Mouse (Mus musculus) limb, embryonic 10.5 days (tissue): ENCODE results near the gene Lamtor4. TPM values are rescaled to one million over a fixed set of nuclear protein-coding genes. Genes with fewer than 3 reads are reported as not detected.
A peak's percentile ranks its signal among the peaks of the same experiment; 100 is the strongest.

Source experiments
- DNase-seq: peaks from one replicate; pipeline ENCODE4 v3.0.0-alpha.2; 2017; ENCODE audit warnings: low spot score
- H3K27ac ChIP-seq: fragments of 300-500 bp; sonication (generic); 2 replicates; pipeline ENCODE4 v1.5.1; 2016; ENCODE audit warnings: mild to moderate bottlenecking
- H3K27me3 ChIP-seq: fragments of 300-500 bp; sonication (generic); 2 replicates; pipeline ENCODE4 v1.6.1; 2016; ENCODE audit warnings: low read depth, mild to moderate bottlenecking; ENCODE audit not compliant: poor library complexity, severe bottlenecking
- H3K36me3 ChIP-seq: fragments of 300-500 bp; sonication (generic); 2 replicates; pipeline ENCODE4 v1.6.1; 2016; ENCODE audit warnings: mild to moderate bottlenecking, moderate library complexity
- H3K4me1 ChIP-seq: fragments of 300-500 bp; sonication (generic); 2 replicates; pipeline ENCODE4 v1.6.1; 2016
- H3K4me3 ChIP-seq: fragments of 300-500 bp; sonication (generic); 2 replicates; pipeline ENCODE4 v1.5.1; 2016; ENCODE audit warnings: mild to moderate bottlenecking, moderate library complexity
- H3K9me3 ChIP-seq: fragments of 300-500 bp; sonication (generic); replicated peaks from 2 replicates; pipeline ENCODE4 v1.6.1; 2016; ENCODE audit warnings: mild to moderate bottlenecking
- WGBS: fragments of 180-500 bp; shearing (Covaris S2); methylation state at CpG from one replicate; pipeline ENCODE4 v1.1.7; 2016; 5-methylcytosine and 5-hydroxymethylcytosine counted together
- polyA plus RNA-seq: library from polyadenylated mRNA; unstranded; fragments of >200 nt; fragmentation: Nextera tagmentation; extraction: Ambion mirVana; gene quantifications from 2 replicates; pipeline ENCODE4 v1.2.1, GENCODE M21; 2016

The Lamtor4 gene
- polyA plus RNA-seq, 1 experiment from 2014 or later = 39.7 TPM

GRCm38 (mm10) chr5:138234224-138234623, 21.1 kb upstream of the Lamtor4 start:
- DNase-seq = no peak

GRCm38 (mm10) chr5:138241511-138241910, 13.8 kb upstream of the Lamtor4 start:
- H3K27me3 ChIP-seq = no peaks in the 10 kb centered on the region
- WGBS = 32% methylated on average over 2 of the region's 2 CpGs
- H3K27ac ChIP-seq = no peak overlapping the region
- H3K4me3 ChIP-seq = no peak overlapping the region
- no peak for DNase-seq
- no peaks in the 10 kb centered on the region for H3K4me1 ChIP-seq
- H3K9me3 ChIP-seq = no peaks in the 10 kb centered on the region
- H3K36me3 ChIP-seq = no peaks in the 10 kb centered on the region

More at GRCm38 (mm10) chr5:138234224-138234623, 21.1 kb upstream of the Lamtor4 start:
- Histone ChIP-seq H3K4me1 (no peaks in the 10 kb centered on the region), H3K9me3 (no peaks in the 10 kb centered on the region), H3K27me3 (no peaks in the 10 kb centered on the region), H3K4me3 (no peak overlapping the region), H3K27ac (no peak overlapping the region), H3K36me3 (no peaks in the 10 kb centered on the region)

GRCm38 (mm10) chr5:138251144-138251543, 4.1 kb upstream of the Lamtor4 start:
- no peak for DNase-seq
- Histone ChIP-seq H3K27ac (no peak overlapping the region), H3K9me3 (no peaks in the 10 kb centered on the region), H3K4me1 (peaks cover 10% of the 10 kb centered on the region), H3K36me3 (no peaks in the 10 kb centered on the region), H3K27me3 (no peaks in the 10 kb centered on the region), H3K4me3 (no peak overlapping the region)
- WGBS = 89% methylated on average over 12 of the region's 12 CpGs

GRCm38 (mm10) chr5:138253061-138253460, 2.2 kb upstream of the Lamtor4 start:
- Histone ChIP-seq H3K9me3 (no peaks in the 10 kb centered on the region), H3K36me3 (peaks cover 8% of the 10 kb centered on the region), H3K4me1 (peaks cover 15% of the 10 kb centered on the region), H3K27me3 (no peaks in the 10 kb centered on the region), H3K27ac (no peak overlapping the region), H3K4me3 (no peak overlapping the region)
- DNase-seq = no peak
- 93% methylated on average over 3 of the region's 3 CpGs for WGBS

- DNase-seq = no peak
- peak overlapping the region; percentile 74 for H3K4me3 ChIP-seq
- H3K9me3 ChIP-seq = no peaks in the 10 kb centered on the region
- peaks cover 15% of the 10 kb centered on the region for H3K4me1 ChIP-seq
- peaks cover 38% of the 10 kb centered on the region for H3K36me3 ChIP-seq
- peak overlapping the region; percentile 84 for H3K27ac ChIP-seq
- 18% methylated on average over 7 of the region's 7 CpGs for WGBS
- H3K27me3 ChIP-seq = no peaks in the 10 kb centered on the region
Observed at GRCm38 (mm10) chr5:138256094-138256467, 799 bp downstream of the Lamtor4 start.

- Histone ChIP-seq H3K36me3 (peaks cover 48% of the 10 kb centered on the region), H3K4me1 (peaks cover 17% of the 10 kb centered on the region), H3K4me3 (no peak overlapping the region), H3K27me3 (no peaks in the 10 kb centered on the region), H3K9me3 (no peaks in the 10 kb centered on the region), H3K27ac (no peak overlapping the region)
- 92% methylated on average over 10 of the region's 10 CpGs for WGBS
- no peak for DNase-seq
Observed at GRCm38 (mm10) chr5:138256966-138257584, 1.8 kb downstream of the Lamtor4 start.

- Histone ChIP-seq H3K4me1 (peaks cover 22% of the 10 kb centered on the region), H3K27me3 (no peaks in the 10 kb centered on the region), H3K27ac (no peak overlapping the region), H3K36me3 (peaks cover 52% of the 10 kb centered on the region), H3K4me3 (no peak overlapping the region), H3K9me3 (no peaks in the 10 kb centered on the region)
- WGBS = 96% methylated on average over 4 of the region's 4 CpGs
- DNase-seq = no peak
Observed at GRCm38 (mm10) chr5:138257585-138257978, 2.3 kb downstream of the Lamtor4 start.

GRCm38 (mm10) chr5:138258078-138258477, 2.8 kb downstream of the Lamtor4 start:
- Histone ChIP-seq H3K27ac (no peak overlapping the region), H3K9me3 (no peaks in the 10 kb centered on the region), H3K4me3 (no peak overlapping the region), H3K4me1 (peaks cover 27% of the 10 kb centered on the region), H3K36me3 (peaks cover 52% of the 10 kb centered on the region), H3K27me3 (no peaks in the 10 kb centered on the region)
- no peak for DNase-seq
- 87% methylated on average over 3 of the region's 3 CpGs for WGBS

GRCm38 (mm10) chr5:138258542-138258941, 3.3 kb downstream of the Lamtor4 start:
- no peak overlapping the region for H3K4me3 ChIP-seq
- H3K4me1 ChIP-seq = peaks cover 31% of the 10 kb centered on the region
- H3K9me3 ChIP-seq = no peaks in the 10 kb centered on the region
- peaks cover 52% of the 10 kb centered on the region for H3K36me3 ChIP-seq
- WGBS = 89% methylated on average over 6 of the region's 6 CpGs
- H3K27ac ChIP-seq = no peak overlapping the region
- H3K27me3 ChIP-seq = no peaks in the 10 kb centered on the region
- DNase-seq = no peak

GRCm38 (mm10) chr5:138258993-138259392, 3.7 kb downstream of the Lamtor4 start:
- Histone ChIP-seq H3K9me3 (no peaks in the 10 kb centered on the region), H3K27ac (no peak overlapping the region), H3K4me3 (no peak overlapping the region), H3K36me3 (peaks cover 52% of the 10 kb centered on the region), H3K4me1 (peaks cover 31% of the 10 kb centered on the region), H3K27me3 (no peaks in the 10 kb centered on the region)
- DNase-seq = no peak
- 63% methylated on average over 7 of the region's 7 CpGs for WGBS

- 84% methylated on average over 10 of the region's 10 CpGs for WGBS
Observed at GRCm38 (mm10) chr5:138260051-138260450, 4.8 kb downstream of the Lamtor4 start.

GRCm38 (mm10) chr5:138260834-138261233, 5.6 kb downstream of the Lamtor4 start:
- no peak for DNase-seq
- Histone ChIP-seq H3K4me1 (peaks cover 33% of the 10 kb centered on the region), H3K27ac (no peak overlapping the region), H3K27me3 (no peaks in the 10 kb centered on the region), H3K4me3 (no peak overlapping the region), H3K9me3 (no peaks in the 10 kb centered on the region), H3K36me3 (peaks cover 58% of the 10 kb centered on the region)
- WGBS = 94% methylated on average over 11 of the region's 11 CpGs

More at GRCm38 (mm10) chr5:138260051-138260450, 4.8 kb downstream of the Lamtor4 start:
- H3K27ac ChIP-seq = no peak overlapping the region
- H3K4me3 ChIP-seq = no peak overlapping the region
- H3K27me3 ChIP-seq = no peaks in the 10 kb centered on the region
- H3K4me1 ChIP-seq = peaks cover 36% of the 10 kb centered on the region
- no peaks in the 10 kb centered on the region for H3K9me3 ChIP-seq
- no peak for DNase-seq
- peaks cover 52% of the 10 kb centered on the region for H3K36me3 ChIP-seq

GRCm38 (mm10) chr5:138262001-138262400, 6.7 kb downstream of the Lamtor4 start:
- 79% methylated on average over 4 of the region's 4 CpGs for WGBS
- no peaks in the 10 kb centered on the region for H3K9me3 ChIP-seq
- no peak overlapping the region for H3K27ac ChIP-seq
- H3K4me1 ChIP-seq = peaks cover 25% of the 10 kb centered on the region
- peak overlapping the region; percentile 74; the same call in 1 of the 2 replicates for H3K4me3 ChIP-seq
- no peak for DNase-seq
- no peaks in the 10 kb centered on the region for H3K27me3 ChIP-seq
- peaks cover 67% of the 10 kb centered on the region for H3K36me3 ChIP-seq
